Mouse (Mus musculus): ENCODE data around the gene Sgms2.

The Sgms2 gene

DNA sequence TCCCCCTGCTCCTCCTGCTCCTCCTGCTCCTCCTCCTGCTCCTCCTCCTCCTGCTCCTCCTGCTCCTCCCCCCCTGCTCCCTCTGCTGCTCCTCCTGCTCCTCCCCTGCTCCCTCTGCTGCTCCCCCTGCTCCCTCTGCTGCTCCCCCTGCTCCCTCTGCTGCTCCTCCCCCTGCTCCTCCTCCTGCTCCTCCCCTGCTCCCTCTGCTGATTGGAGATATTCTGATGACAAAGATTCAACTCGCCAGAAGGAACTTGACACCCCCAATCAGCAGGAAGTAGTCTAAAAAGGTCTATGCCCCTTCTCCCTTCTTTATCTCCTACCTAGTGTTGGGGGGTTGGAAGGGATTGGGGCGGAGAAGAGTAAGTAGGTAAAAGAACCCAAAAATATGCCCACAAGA lies 173.0 kb downstream of the Sgms2 start:
- in situ Hi-C loops (cut with MboI, MseI): no loop called here

DNA sequence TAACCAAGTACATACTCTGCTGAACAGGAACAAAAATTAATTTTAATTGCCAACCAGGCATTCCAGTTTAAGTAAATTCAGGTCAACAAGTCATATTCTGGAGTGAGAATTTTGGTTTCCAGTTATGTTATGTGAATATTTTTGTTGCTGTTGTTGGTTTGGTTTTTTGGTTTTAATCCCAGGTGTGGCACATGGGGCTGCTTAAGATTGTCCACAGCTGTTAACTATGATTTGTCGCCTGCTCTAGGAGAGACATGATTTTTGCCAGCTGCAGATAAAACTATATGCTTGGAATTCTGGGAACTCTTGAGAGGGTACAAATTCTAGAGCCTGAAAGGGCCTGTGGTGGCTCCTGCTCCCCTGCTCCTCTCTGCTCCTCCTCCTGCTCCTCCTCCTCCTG lies 174.1 kb downstream of the Sgms2 start:
- in situ Hi-C loops (cut with MboI, MseI): no loop called here

DNA sequence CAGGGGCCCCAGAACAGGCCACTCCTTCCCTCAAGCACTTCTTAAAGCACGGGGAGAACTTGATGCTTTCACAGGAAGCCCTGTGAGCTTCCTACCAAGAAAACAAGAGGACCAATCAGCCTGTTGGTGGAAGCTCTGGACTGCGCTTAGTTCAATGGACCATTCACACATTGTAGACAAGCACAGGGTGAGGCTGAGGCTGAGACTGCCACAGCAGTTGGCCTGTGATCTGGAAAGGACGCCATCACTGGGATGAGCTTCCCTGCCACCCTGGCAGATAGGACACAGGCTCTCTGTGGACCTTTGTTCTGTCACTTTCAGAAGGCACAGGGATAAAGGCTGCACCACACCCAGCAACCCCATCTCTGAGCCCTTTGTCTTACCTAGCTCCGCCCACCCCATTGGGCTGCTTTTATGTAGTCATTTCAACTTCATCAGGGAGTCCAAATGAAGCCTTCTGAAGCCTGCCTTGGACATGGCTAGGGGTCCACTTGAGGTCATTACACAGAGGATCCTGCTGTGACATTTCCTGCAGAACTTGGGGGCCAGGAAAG lies 175.2 kb downstream of the Sgms2 start:
- in situ Hi-C loops (cut with MboI, MseI): no loop called here

- in situ Hi-C loops (cut with MboI, MseI): no loop called here
Measured at GRCm38 (mm10) chr3:131312340-131312739, 178.9 kb downstream of the Sgms2 start.

DNA sequence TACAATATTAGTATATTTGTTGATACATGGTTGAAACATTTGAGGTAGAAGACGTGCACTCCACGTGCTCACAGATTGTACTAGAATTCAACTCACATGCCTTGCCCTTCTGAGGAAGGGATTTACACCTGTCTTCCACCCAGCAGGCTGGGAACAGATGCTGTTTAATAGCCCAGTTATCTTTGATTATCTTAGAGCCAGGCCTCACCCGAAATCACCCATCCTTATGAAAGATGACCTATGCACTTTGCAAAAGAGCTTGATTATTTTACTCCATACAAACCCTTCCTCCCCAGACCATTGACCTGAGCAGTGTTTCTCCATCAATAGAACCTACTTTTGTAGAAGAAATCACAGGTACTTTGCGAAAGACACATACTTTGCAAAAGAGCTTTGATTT lies 180.6 kb downstream of the Sgms2 start:
- in situ Hi-C loops (cut with MboI, MseI): no loop called here

- in situ Hi-C loops (cut with MboI, MseI): no loop called here
Measured at GRCm38 (mm10) chr3:131307811-131308210, 183.4 kb downstream of the Sgms2 start.

DNA sequence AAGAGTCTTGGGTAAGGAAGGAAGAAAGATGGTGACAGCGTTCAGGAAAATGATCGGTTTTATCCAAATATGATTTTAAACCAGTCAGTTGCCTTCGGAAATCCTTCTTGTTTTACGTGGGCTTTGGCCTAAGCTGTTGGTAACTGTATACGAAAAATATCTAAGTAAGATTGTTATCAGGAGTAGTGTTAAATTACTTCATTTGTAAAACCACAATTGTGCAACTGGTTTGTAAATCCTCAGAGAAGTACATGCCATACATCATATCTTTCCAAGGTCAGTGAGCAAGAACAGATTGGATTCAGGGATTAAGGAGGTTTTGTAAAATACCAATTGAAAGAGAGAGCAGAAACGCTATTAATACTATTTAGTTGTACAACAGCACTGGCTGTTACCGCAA lies 185.0 kb downstream of the Sgms2 start:
- in situ Hi-C loops (cut with MboI, MseI): no loop called here

DNA sequence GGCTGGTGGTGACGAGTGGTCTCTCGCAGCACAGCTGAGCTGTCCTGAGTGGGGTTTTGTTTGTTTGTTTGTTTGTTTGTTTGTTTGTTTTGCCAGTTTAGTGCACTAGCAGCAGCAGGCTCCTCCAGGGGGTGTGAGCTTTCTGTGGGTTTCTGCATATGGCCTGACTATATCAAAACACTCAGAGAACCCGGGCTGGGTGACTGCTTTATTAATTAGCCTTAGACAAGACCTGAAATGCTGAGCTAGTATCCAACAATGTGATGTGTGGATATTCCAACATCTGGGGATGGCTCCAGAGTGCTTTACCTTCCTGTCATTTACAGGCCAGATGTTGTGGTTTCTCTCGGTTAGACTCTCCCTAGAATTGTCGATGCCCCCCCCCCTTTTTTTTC lies 187.9 kb downstream of the Sgms2 start:
- in situ Hi-C loops (cut with MboI, MseI): no loop called here

DNA sequence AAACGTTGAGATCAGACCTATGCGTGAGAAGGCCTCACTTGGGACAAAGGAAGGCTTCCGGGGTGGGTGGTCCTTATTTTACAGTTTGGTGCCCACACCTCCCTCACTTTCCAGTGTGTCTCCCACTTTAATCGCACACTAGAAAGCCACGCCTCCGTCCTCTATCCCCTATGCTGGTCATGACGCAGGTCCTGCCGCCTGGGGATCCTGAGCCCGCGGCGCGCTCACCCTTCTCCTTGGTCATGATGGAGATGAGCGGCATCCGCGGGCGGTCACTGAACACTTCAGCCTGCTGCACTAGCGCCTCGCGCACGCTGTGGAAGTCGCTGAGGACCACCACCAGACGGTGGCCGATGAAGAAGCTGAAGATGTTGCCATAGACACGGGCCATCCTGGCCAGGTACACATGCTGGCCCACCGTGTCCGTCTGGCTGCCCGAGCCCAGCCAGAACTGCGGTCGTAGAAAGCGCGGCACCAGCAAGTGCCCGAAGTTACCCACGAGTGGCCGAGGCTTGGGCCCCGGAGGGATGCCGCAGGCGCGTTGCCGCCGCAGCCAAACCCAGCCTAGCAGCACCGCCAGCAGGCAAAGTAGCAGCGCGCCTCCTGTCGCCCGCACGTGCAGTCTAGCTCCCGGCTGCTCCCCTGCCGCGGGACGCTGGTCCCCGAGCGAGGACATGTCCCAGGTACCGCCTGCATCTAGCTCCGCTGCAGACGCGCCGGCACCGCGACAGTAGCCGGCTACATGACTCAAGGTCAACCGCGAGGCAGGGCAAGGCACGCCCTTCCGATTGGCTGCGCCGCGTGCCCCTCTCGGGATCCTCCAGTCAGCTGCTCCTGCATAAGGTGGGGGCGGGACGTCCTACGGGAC lies 188.5 kb downstream of the Sgms2 start, which contains the start of gene Cyp2u1:
Gene Cyp2u1 (minus strand): TSS at position 776 of the 868 bp plus-strand sequence.
- in situ Hi-C loops (cut with MboI, MseI): no loop called here

- in situ Hi-C loops (cut with MboI, MseI): no loop called here
Measured at GRCm38 (mm10) chr3:131299908-131300307, 191.3 kb downstream of the Sgms2 start.

DNA sequence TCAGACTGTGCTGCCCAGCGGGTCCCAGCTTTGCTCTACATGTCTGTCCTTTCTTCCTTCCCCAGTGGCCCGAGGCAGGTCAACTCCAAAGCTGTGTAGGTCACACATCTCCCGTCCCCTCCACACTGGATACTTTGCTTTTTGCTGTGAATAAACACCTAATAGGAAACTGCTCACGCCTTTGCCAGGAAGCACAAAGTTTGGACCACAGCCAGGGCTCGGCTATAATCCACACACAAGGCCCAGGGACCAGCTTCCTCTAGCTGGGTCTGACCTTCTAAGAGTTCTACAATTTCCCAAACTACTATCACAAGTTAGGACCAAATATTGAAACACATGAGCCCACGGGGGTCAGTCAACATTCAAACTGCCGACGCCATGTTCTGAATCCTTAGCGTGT lies 192.1 kb downstream of the Sgms2 start:
- in situ Hi-C loops (cut with MboI, MseI): no loop called here

DNA sequence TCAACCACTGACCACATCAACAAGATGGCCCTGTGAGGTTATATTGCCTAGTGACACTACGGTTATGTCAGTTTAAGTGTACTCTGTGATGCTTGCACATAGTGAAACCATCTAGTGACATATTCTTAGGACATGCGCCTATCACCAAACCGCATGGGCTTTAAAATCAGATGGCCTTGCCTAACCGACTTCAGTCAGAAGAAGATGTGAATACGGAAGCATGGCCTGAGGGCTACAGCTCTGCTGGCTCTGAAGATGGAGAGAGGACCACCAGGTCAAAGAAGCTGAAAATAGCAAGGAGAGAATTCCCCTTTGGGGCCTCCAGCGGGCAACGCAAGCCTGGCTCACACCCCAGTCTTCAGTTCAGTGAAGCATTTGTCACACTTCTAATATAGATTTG lies 194.3 kb downstream of the Sgms2 start:
- in situ Hi-C loops (cut with MboI, MseI): no loop called here

DNA sequence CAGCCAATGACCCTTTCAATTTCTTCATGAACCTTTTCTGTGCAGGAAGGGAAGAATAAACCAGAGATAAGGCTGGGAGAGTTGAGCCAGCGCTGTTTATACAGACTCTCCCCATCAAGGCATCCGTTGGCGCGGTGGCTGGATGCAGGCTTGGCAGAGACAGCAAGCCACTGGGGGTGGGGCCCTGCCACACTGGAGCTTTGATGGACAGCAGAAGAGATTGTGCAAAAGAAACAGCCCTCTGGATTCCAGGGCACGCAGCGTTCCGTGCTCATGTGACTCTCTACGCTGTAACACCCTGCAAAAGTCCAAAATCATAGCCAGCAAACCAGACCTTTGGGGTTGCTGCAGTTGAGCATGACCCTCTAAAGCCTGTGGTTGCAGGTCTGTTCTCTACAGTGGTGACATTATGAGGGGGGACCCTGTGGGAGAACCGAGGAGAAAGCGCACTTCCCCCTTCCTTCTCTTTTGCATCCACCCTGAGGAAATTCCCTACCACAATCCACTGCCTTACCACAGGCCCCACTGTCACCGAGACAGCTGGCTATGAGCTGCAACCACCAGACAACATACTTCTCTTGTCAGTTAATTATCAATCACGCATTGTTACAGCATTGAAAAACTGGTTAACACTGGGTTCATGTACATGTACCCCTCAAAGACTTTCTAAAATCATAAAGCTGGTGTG lies 195.6 kb downstream of the Sgms2 start:
- in situ Hi-C loops (cut with MboI, MseI): no loop called here

- in situ Hi-C loops (cut with MboI, MseI): no loop called here
Measured at GRCm38 (mm10) chr3:131294503-131294902, 196.7 kb downstream of the Sgms2 start.

- in situ Hi-C loops (cut with MboI, MseI): no loop called here
Measured at GRCm38 (mm10) chr3:131292959-131293358, 198.3 kb downstream of the Sgms2 start.

DNA sequence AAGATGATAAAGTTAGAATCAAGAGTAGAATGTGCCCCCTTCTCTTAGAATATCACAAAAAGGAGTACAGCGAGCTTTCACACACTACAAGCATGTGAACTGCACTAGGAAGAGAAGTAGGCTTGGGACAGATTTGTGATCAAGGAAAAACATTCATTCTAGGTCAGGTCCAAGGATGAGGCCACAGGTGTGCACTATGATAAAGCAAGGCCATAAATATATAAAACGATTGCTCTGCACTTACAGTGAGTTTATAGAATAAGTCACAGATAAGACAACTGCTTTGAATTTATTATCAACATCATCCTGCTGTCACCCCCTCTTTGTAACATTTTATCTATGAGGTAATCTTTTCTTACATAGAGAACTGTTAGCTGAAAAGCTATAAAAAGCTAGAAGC lies 198.9 kb downstream of the Sgms2 start:
- in situ Hi-C loops (cut with MboI, MseI): no loop called here

DNA sequence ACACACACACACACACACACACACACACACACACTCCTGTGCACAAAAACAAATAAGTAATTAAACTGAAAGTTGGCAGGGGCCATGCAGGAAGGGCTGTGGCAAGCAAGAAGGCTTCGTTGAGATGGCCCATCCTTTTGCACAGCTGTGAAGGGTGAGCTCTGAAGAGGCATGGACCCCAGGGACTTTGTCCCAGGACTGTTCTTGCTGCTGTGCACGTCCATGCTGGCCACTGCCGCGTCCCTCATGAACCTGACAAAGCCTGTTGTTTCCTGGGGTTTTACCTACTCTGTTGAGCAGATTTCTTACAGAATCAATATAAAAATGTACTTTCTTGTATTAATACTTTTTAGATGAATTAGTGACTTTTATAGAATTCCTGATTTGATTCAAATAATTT lies 199.3 kb downstream of the Sgms2 start:
- in situ Hi-C loops (cut with MboI, MseI): no loop called here

GRCm38 (mm10) chr3:131274151-131274550 lies 217.1 kb downstream of the Sgms2 start:
- in situ Hi-C loops (cut with MboI, MseI): no loop called here

DNA sequence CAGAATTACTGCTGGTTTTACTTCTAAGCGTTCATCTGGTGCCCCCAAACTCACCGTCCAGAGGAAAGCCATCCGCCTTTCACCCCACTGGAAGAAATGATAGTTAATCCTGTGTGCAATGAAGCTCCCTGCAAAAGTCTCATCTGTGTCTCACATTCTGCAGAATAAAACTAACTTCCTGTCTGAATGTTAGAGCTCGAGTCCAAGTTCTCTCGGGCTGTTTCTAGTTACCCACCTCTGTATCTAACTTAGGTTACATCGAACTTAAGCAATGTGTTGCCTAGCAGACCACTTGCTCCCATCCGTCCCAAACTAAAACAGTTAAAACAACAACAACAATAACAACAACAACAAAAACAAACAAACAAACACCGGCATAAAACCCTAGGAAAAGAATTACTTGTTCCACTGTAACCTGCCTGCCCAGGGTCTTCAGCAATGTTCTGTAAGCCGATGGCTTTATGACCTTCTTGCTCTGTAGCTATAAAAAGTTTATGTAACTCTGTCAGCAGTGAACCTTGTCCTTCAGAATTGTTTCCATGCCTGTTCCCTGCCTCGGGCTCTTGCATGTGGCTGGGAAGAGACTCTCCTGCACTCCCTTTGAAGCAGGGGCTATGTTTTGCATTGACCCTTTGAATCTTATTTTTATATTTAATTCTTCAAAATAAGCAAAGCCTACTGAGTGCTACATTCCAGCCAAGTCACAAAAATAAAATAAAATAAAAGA lies 218.7 kb downstream of the Sgms2 start:
- in situ Hi-C loops (cut with MboI, MseI): no loop called here

GRCm38 (mm10) chr3:131271559-131272373 lies 219.4 kb downstream of the Sgms2 start, which contains the start of gene Hadh:
Hadh (minus strand) TSS chr3:131272101.
- in situ Hi-C loops (cut with MboI, MseI): no loop called here

- in situ Hi-C loops (cut with MboI, MseI): no loop called here
Measured at GRCm38 (mm10) chr3:131271157-131271556, 220.1 kb downstream of the Sgms2 start.

Measured in regulatory T cell (primary cell).